Mouse (Mus musculus): ENCODE data around the gene Ppip5k2. TPM values are rescaled to one million over a fixed set of nuclear protein-coding genes. Genes with fewer than 3 reads are reported as not detected.

Gene Ppip5k2
- polyA plus RNA-seq, 1 experiment from 2014 or later = 32.2 TPM

DNA sequence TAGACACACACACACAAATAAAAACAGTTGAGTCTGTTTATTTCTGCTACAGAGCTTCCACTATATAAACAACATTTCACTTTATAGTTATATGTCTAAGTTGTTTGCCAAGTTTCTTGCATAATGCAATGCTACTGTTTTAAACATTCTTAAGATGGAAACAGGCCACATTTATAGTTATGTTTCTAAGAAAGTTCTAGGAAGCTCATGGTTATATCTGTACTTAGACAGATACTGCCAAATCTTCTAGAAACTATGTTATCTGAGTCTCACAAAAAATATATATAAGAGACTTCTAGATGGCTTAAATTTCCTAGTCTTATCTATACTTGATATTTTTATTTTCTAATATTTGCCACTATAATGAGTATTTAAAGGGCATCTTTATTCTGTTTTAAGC lies 17.0 kb downstream of the Ppip5k2 start:
- H3K4me1 ChIP-seq = no peaks in the 10 kb centered on the region
- no peak for ATAC-seq (ENCODE audit: insufficient number of reproducible peaks, insufficient read depth, low FRiP score, low TSS enrichment, low read depth)
- no peaks in the 10 kb centered on the region for H3K27me3 ChIP-seq
- H3K27ac ChIP-seq = no peak overlapping the region
- H3K4me2 ChIP-seq = no peak overlapping the region
- H3K4me3 ChIP-seq = no peak overlapping the region
- H3K9ac ChIP-seq = no peak overlapping the region
- H3K36me3 ChIP-seq = peaks cover 36% of the 10 kb centered on the region
- no peaks in the 10 kb centered on the region for H3K9me3 ChIP-seq

DNA sequence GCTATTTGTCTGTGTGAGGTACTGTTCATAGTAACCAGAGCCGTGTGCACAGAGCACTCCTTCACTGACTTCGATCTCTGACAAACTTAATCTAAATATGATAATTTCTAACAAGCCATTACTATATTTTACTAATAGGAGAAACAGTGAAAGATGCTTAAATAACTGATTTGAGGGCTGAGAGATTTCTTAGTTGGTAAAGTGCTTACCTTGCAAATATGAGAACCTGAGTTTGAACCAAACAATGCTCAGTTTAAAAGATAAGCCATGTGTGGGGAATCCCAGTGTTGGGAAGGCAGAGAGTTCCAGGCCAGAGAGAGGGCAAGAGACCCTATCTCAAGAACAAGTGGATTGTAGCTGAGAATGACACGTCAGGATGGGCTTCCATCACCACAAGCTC lies 22.0 kb downstream of the Ppip5k2 start:
- no peaks in the 10 kb centered on the region for H3K27me3 ChIP-seq
- H3K9me3 ChIP-seq = no peaks in the 10 kb centered on the region
- 94% methylated on average over 3 of the region's 3 CpGs for WGBS
- H3K4me2 ChIP-seq = no peak overlapping the region
- no peak overlapping the region for H3K9ac ChIP-seq
- no peak overlapping the region for H3K4me3 ChIP-seq
- peaks cover 43% of the 10 kb centered on the region for H3K36me3 ChIP-seq
- no peaks in the 10 kb centered on the region for H3K4me1 ChIP-seq
- H3K27ac ChIP-seq = no peak overlapping the region
- ATAC-seq (ENCODE audit: insufficient number of reproducible peaks, insufficient read depth, low FRiP score, low TSS enrichment, low read depth) = no peak

- H3K9ac ChIP-seq = no peak overlapping the region
- H3K9me3 ChIP-seq = no peaks in the 10 kb centered on the region
- H3K4me1 ChIP-seq = no peaks in the 10 kb centered on the region
- H3K27ac ChIP-seq = no peak overlapping the region
- H3K4me2 ChIP-seq = no peak overlapping the region
- no peaks in the 10 kb centered on the region for H3K27me3 ChIP-seq
- no peak for ATAC-seq (ENCODE audit: insufficient number of reproducible peaks, insufficient read depth, low FRiP score, low TSS enrichment, low read depth)
- H3K36me3 ChIP-seq = peaks cover 41% of the 10 kb centered on the region
- 96% methylated on average over 7 of the region's 7 CpGs for WGBS
- no peak overlapping the region for H3K4me3 ChIP-seq
Observed at GRCm38 (mm10) chr1:97746261-97746660, 23.9 kb downstream of the Ppip5k2 start.

GRCm38 (mm10) chr1:97745712-97746111 lies 24.5 kb downstream of the Ppip5k2 start:
- H3K4me2 ChIP-seq = no peak overlapping the region
- H3K9me3 ChIP-seq = no peaks in the 10 kb centered on the region
- peaks cover 41% of the 10 kb centered on the region for H3K36me3 ChIP-seq
- no peak overlapping the region for H3K9ac ChIP-seq
- ATAC-seq (ENCODE audit: insufficient number of reproducible peaks, insufficient read depth, low FRiP score, low TSS enrichment, low read depth) = no peak
- no peak overlapping the region for H3K27ac ChIP-seq
- no peaks in the 10 kb centered on the region for H3K27me3 ChIP-seq
- WGBS = 85% methylated on average over 4 of the region's 4 CpGs
- H3K4me1 ChIP-seq = no peaks in the 10 kb centered on the region
- no peak overlapping the region for H3K4me3 ChIP-seq

GRCm38 (mm10) chr1:97743063-97743462 lies 27.1 kb downstream of the Ppip5k2 start:
- no peak overlapping the region for H3K4me3 ChIP-seq
- no peak overlapping the region for H3K4me2 ChIP-seq
- no peak for ATAC-seq (ENCODE audit: insufficient number of reproducible peaks, insufficient read depth, low FRiP score, low TSS enrichment, low read depth)
- WGBS = 98% methylated on average over 1 of the region's 1 CpGs
- no peaks in the 10 kb centered on the region for H3K9me3 ChIP-seq
- no peak overlapping the region for H3K9ac ChIP-seq
- no peak overlapping the region for H3K27ac ChIP-seq
- H3K36me3 ChIP-seq = peaks cover 47% of the 10 kb centered on the region
- no peaks in the 10 kb centered on the region for H3K27me3 ChIP-seq
- H3K4me1 ChIP-seq = no peaks in the 10 kb centered on the region

GRCm38 (mm10) chr1:97729339-97729738 lies 40.9 kb downstream of the Ppip5k2 start:
- Histone ChIP-seq H3K4me3 (no peak overlapping the region), H3K27ac (no peak overlapping the region), H3K9ac (no peak overlapping the region), H3K27me3 (no peaks in the 10 kb centered on the region), H3K36me3 (peaks cover 30% of the 10 kb centered on the region), H3K4me1 (no peaks in the 10 kb centered on the region), H3K4me2 (no peak overlapping the region), H3K9me3 (no peaks in the 10 kb centered on the region)
- 79% methylated on average over 1 of the region's 1 CpGs for WGBS
- no peak for ATAC-seq (ENCODE audit: insufficient number of reproducible peaks, insufficient read depth, low FRiP score, low TSS enrichment, low read depth)

DNA sequence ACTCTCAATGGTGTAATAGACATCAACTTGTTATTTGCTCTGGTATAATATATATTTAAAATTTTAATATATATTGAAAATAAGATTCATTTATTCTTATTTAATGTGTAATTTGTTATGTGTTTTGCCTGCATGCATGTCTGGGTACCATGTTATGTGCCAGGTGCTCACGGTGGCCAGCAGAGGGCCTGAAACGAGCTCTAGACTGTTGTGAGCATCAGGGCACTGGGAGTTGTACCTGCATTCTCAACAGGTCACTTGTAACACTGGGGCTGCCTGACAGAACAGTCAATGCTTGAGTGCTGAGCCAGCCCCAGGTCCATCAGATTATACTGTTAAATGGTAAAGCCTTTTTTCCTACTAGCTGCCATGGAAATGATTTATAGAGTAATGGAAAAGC lies 43.5 kb downstream of the Ppip5k2 start:
- H3K4me1 ChIP-seq = no peaks in the 10 kb centered on the region
- 77% methylated on average over 2 of the region's 2 CpGs for WGBS
- H3K9ac ChIP-seq = no peak overlapping the region
- H3K36me3 ChIP-seq = peaks cover 24% of the 10 kb centered on the region
- no peak for ATAC-seq (ENCODE audit: insufficient number of reproducible peaks, insufficient read depth, low FRiP score, low TSS enrichment, low read depth)
- H3K9me3 ChIP-seq = no peaks in the 10 kb centered on the region
- H3K4me2 ChIP-seq = no peak overlapping the region
- no peaks in the 10 kb centered on the region for H3K27me3 ChIP-seq
- no peak overlapping the region for H3K4me3 ChIP-seq
- no peak overlapping the region for H3K27ac ChIP-seq

DNA sequence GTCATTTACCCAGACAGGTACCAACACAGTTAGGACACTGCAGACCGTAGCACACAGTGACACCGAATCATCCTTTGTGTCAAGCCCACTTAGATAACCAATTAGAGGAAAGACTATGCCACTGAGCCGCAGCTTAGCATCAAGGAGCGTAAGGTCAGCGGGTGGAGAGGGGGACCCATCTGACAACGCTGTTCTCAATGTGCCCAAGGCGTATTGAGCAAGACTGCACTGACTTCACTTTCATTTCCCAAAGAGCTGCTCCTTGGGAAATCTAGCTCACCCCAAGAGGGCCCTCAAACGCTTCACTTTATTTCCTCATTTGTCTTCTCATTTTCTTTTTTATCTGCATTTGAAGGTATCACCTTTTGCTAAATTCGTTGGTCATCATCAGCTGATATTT lies 51.8 kb downstream of the Ppip5k2 start:
- no peak overlapping the region for H3K9ac ChIP-seq
- no peak overlapping the region for H3K4me3 ChIP-seq
- no peaks in the 10 kb centered on the region for H3K27me3 ChIP-seq
- H3K36me3 ChIP-seq = peaks cover 42% of the 10 kb centered on the region
- 87% methylated on average over 9 of the region's 9 CpGs for WGBS
- no peaks in the 10 kb centered on the region for H3K4me1 ChIP-seq
- no peaks in the 10 kb centered on the region for H3K9me3 ChIP-seq
- H3K4me2 ChIP-seq = no peak overlapping the region
- no peak overlapping the region for H3K27ac ChIP-seq
- no peak for ATAC-seq (ENCODE audit: insufficient number of reproducible peaks, insufficient read depth, low FRiP score, low TSS enrichment, low read depth)

DNA sequence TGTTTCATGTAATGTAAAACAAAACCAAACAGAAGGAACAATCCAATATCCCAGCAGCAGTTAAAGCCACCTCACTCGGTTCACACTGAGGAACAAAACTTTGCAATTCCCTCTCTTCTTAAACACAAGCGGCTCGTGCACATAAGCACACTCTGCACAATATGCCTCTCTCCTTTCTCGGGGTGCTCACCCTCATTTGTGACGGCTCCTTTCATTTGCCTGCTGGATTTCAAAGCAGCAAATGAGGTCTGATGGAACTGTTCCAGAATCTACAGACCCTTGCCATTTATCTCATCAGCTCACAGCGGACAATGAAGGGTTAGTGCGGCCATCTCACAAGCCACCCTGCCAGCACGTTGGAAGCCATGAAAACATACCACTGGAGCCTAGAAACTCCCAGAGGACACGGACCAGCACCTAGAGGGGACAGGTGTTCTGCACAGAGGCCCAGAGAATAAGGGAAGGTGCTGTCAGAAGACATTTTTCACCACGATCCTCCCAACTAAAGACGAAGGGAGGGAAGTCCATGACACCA lies 55.8 kb downstream of the Ppip5k2 start:
- Histone ChIP-seq H3K27me3 (no peaks in the 10 kb centered on the region), H3K4me3 (no peak overlapping the region), H3K9ac (no peak overlapping the region), H3K27ac (no peak overlapping the region), H3K4me2 (no peak overlapping the region), H3K4me1 (no peaks in the 10 kb centered on the region), H3K36me3 (peaks cover 45% of the 10 kb centered on the region), H3K9me3 (no peaks in the 10 kb centered on the region)
- no peak for ATAC-seq (ENCODE audit: insufficient number of reproducible peaks, insufficient read depth, low FRiP score, low TSS enrichment, low read depth)
- WGBS = 92% methylated on average over 11 of the region's 11 CpGs

DNA sequence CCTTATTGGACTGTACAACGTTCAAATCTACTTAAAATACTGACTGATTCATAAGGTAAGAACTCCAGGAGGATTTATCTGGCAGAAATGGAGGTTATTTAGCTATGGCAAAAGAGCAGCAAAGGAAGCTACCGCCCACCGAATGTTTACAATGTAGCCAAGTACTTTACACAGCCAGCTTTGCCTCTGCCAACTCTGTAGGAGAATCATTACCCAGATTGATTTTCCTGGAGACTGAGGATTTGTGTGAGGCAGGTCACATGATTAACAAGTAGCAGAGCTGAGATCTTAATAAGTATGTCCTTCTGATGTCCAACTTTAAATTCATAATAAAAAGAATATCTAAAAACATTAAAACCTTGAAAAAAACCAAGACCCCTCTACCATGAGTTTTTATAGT lies 59.7 kb downstream of the Ppip5k2 start:
- Histone ChIP-seq H3K27ac (no peak overlapping the region), H3K4me2 (no peak overlapping the region), H3K9ac (no peak overlapping the region), H3K4me1 (no peaks in the 10 kb centered on the region), H3K36me3 (peaks cover 43% of the 10 kb centered on the region), H3K27me3 (no peaks in the 10 kb centered on the region), H3K9me3 (no peaks in the 10 kb centered on the region), H3K4me3 (no peak overlapping the region)
- 94% methylated on average over 3 of the region's 3 CpGs for WGBS
- no peak for ATAC-seq (ENCODE audit: insufficient number of reproducible peaks, insufficient read depth, low FRiP score, low TSS enrichment, low read depth)

- Histone ChIP-seq H3K4me2 (no peak overlapping the region), H3K9ac (no peak overlapping the region), H3K9me3 (no peaks in the 10 kb centered on the region), H3K36me3 (peaks cover 29% of the 10 kb centered on the region), H3K4me3 (no peak overlapping the region), H3K27ac (no peak overlapping the region), H3K4me1 (no peaks in the 10 kb centered on the region), H3K27me3 (no peaks in the 10 kb centered on the region)
- ATAC-seq (ENCODE audit: insufficient number of reproducible peaks, insufficient read depth, low FRiP score, low TSS enrichment, low read depth) = no peak
Observed at GRCm38 (mm10) chr1:97705389-97705788, 64.8 kb downstream of the Ppip5k2 start.

DNA sequence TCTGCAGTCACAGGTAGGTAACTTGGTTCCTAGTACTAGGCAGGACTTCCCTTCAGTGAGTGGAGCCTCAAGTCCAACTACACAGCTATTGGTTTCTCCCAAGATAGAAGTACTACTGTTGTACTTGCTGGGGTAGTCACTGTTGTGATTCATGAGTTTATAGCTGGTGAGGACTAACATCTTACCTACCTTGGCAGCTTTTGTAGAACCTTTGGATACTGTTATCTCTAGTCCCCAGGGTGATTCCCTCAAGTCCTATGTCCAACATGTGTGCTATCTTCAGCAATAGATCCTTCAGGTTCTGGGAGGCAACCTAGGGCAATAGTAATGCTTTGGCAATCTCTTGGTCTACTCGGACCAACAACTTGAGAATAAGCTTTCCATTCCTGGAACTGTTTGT lies 65.6 kb downstream of the Ppip5k2 start:
- Histone ChIP-seq H3K4me2 (no peak overlapping the region), H3K4me3 (no peak overlapping the region), H3K9ac (no peak overlapping the region), H3K9me3 (no peaks in the 10 kb centered on the region), H3K36me3 (peaks cover 25% of the 10 kb centered on the region), H3K27ac (no peak overlapping the region), H3K4me1 (no peaks in the 10 kb centered on the region), H3K27me3 (no peaks in the 10 kb centered on the region)
- ATAC-seq (ENCODE audit: insufficient number of reproducible peaks, insufficient read depth, low FRiP score, low TSS enrichment, low read depth) = no peak
- WGBS = 95% methylated on average over 1 of the region's 1 CpGs

All from embryonic facial prominence, embryonic 13.5 days (tissue).